17 mouse cellular contexts compared by ENCODE assay signal in genomic region chr14:34591741-34592535, GRCm38 (mm10). TPM values are rescaled to one million over a fixed set of nuclear protein-coding genes. Genes with fewer than 3 reads are reported as not detected.
DNase-seq lines count a peak whose midpoint lies in the region; ATAC-seq and TF ChIP-seq lines count a peak whose summit lies in the region.
"Had no signal": no experiment of that assay in that cellular context is flagged by ENCODE, and none has a peak within 500 bp of the region (broad histone marks: within the 10 kb centered on the region; RNA-seq: fewer than 3 reads in every experiment).

No protein-coding gene starts in this region.

- DNase-seq in gastrocnemius, adult 2 months = peak; percentile 82
- DNase-seq in gastrocnemius, adult 8-10 months (ENCODE audit: low spot score in 2 of 2) = no peak
- DNase-seq in lung, adult 18-20 months = no peak
- peak; percentile 79 for DNase-seq in skeletal muscle tissue, adult 2 months (ENCODE audit: low read depth, low spot score)
- DNase-seq in frontal cortex, postnatal 36 days (ENCODE audit: low spot score in 2 of 2) = no peak
- DNase-seq in urinary bladder, postnatal 10 days (ENCODE audit: low spot score) = no peak
- DNase-seq: cerebellum, postnatal 14 days had no signal

- peaks cover 4% of the 10 kb centered on the region; the same call in 1 of the 2 replicates for H3K4me1 ChIP-seq in lung, embryonic 16.5 days (replicated peaks; ENCODE audit: control insufficient read depth, insufficient read depth, low read length)
- peaks cover 50 to 67% of the 10 kb centered on the region in 2 experiments for H3K4me1 ChIP-seq in heart, embryonic 14.5 days (ENCODE audit: control insufficient read depth in 2 of 2, insufficient read depth in 2 of 2, low read length in 2 of 2)

- H3K9me3 ChIP-seq in lung, embryonic 16.5 days (ENCODE audit: control insufficient read depth, low read length) = no peaks in the 10 kb centered on the region
- no peaks in the 10 kb centered on the region for H3K9me3 ChIP-seq in heart, embryonic 14.5 days (ENCODE audit: control insufficient read depth, low read length)
- H3K9me3 ChIP-seq: limb, embryonic 12.5 days; lung, embryonic 15.5 days; midbrain, embryonic 12.5 days had no signal

- H3K27me3 ChIP-seq in lung, embryonic 16.5 days (ENCODE audit: control insufficient read depth, insufficient read depth, low read depth, low read length) = no peaks in the 10 kb centered on the region
- no peaks in the 10 kb centered on the region for H3K27me3 ChIP-seq in heart, embryonic 14.5 days (ENCODE audit: control insufficient read depth, insufficient read depth, low read length)
- H3K27me3 ChIP-seq: limb, embryonic 12.5 days; lung, embryonic 15.5 days had no signal

- H3K36me3 ChIP-seq in lung, embryonic 16.5 days (ENCODE audit: control insufficient read depth, insufficient read depth, low read length) = no peaks in the 10 kb centered on the region
- H3K36me3 ChIP-seq in heart, embryonic 14.5 days (ENCODE audit: control insufficient read depth, insufficient read depth, low read length) = no peaks in the 10 kb centered on the region
- H3K36me3 ChIP-seq: limb, embryonic 12.5 days; lung, embryonic 15.5 days; midbrain, embryonic 12.5 days had no signal

- no peak overlapping the region for H3K9ac ChIP-seq in lung, embryonic 16.5 days (ENCODE audit: low read length)
- H3K9ac ChIP-seq in heart, embryonic 14.5 days (ENCODE audit: low read length) = peak overlapping the region; percentile 59
- H3K9ac ChIP-seq: limb, embryonic 12.5 days; lung, embryonic 15.5 days; midbrain, embryonic 12.5 days had no signal

- H3K4me2 ChIP-seq in lung, embryonic 16.5 days (ENCODE audit: low read depth, low read length) = no peak overlapping the region
- peak overlapping the region; percentile 48 for H3K4me2 ChIP-seq in heart, embryonic 14.5 days (ENCODE audit: low read length)
- H3K4me2 ChIP-seq: limb, embryonic 12.5 days had no signal

- WGBS in lung, embryonic 16.5 days = 37% methylated on average over 15 of the region's 15 CpGs
- 27% methylated on average over 15 of the region's 15 CpGs for WGBS in heart, embryonic 14.5 days

- peak overlapping the region; percentile 48 for H3K4me3 ChIP-seq in gastrocnemius, adult 2 months
- H3K4me3 ChIP-seq in lung, embryonic 16.5 days (ENCODE audit: low read length) = no peak overlapping the region
- no peak overlapping the region for H3K4me3 ChIP-seq in heart, embryonic 14.5 days (ENCODE audit: control insufficient read depth in 1 of 2, insufficient read depth in 1 of 2, low read depth in 1 of 2, low read length in 2 of 2)
- H3K4me3 ChIP-seq: erythroblast, embryonic 14.5 days; limb, embryonic 12.5 days; lung, embryonic 15.5 days had no signal

- no peak for TF ChIP-seq CTCF in gastrocnemius, adult 2 months (IDR thresholded peaks at IDR 0.05)

- ATAC-seq in lung, embryonic 16.5 days (ENCODE audit: low read depth) = 0 out of 2 replicates have a peak, but pooled peaks have one; percentile 26
- peak; percentile 51 for ATAC-seq in heart, embryonic 14.5 days (ENCODE audit: insufficient number of reproducible peaks, insufficient read depth, low FRiP score, low read depth)

- intact Hi-C loops in gastrocnemius, adult 2 months (cut with DNase I) = no loop called here

- H3K27ac ChIP-seq in gastrocnemius, adult 2 months = peak overlapping the region; percentile 99
- H3K27ac ChIP-seq in lung, embryonic 16.5 days (ENCODE audit: low read length) = no peak overlapping the region
- H3K27ac ChIP-seq in heart, embryonic 14.5 days (replicated peaks in 1 of 2; ENCODE audit: control insufficient read depth in 1 of 2, insufficient read depth in 1 of 2, low read depth in 2 of 2, low read length in 2 of 2) = peak overlapping the region; percentile 83 to 91
- H3K27ac ChIP-seq: limb, embryonic 12.5 days; lung, embryonic 15.5 days; midbrain, embryonic 12.5 days had no signal

RNA-seq across cellular contexts. Expression of gene Ldb3, which starts 3.5 kb away (rescaled TPM):
- total RNA-seq in gastrocnemius, adult 2 months (2021) = 1,000 to 10,000 TPM; 1,886 to 2,548 TPM
- 1,000 to 10,000 TPM; 1,553 to 2,052 (median 1,838) TPM for total RNA-seq in gastrocnemius, adult 8-10 months (2022)
- polyA plus RNA-seq in lung, embryonic 16.5 days (2015; fragmentation: Nextera tagmentation; extraction: Ambion mirVana) = 12.7 and 13.2 TPM in 2 replicates
- polyA plus RNA-seq in heart, embryonic 14.5 days (2014; fragmentation: Nextera tagmentation; extraction: Ambion mirVana) = 301 and 314 TPM in 2 replicates
- total RNA-seq: neutrophil, adult 5-6 weeks had no signal
- polyA plus RNA-seq: erythroblast, embryonic 14.5 days had no signal

RNA-seq across cellular contexts. Expression of gene Opn4, which starts 8.0 kb away (rescaled TPM):
- not detected for total RNA-seq in gastrocnemius, adult 2 months (2021)
- not detected for total RNA-seq in gastrocnemius, adult 8-10 months (2022)
- 0.26 and 0.38 TPM in 2 replicates for polyA plus RNA-seq in lung, embryonic 16.5 days (2015; fragmentation: Nextera tagmentation; extraction: Ambion mirVana)
- polyA plus RNA-seq in heart, embryonic 14.5 days (2014; fragmentation: Nextera tagmentation; extraction: Ambion mirVana) = 5.0 and 5.2 TPM in 2 replicates
- total RNA-seq: hematopoietic stem cell, adult 5-6 weeks; left cerebral cortex, adult 18-20 months; neutrophil, adult 5-6 weeks had no signal
- polyA plus RNA-seq: erythroblast, embryonic 14.5 days; midbrain, embryonic 12.5 days; spleen, adult 2 months had no signal

Comparison
In these comparisons a context has a peak if more than half of its experiments do, and no peak if none do; other contexts are left out.
1. DNase-seq: peak in gastrocnemius, adult 2 months (single experiment) and skeletal muscle tissue, adult 2 months (single experiment); none in gastrocnemius, adult 8-10 months (0 of 2), lung, adult 18-20 months (0 of 2), frontal cortex, postnatal 36 days (0 of 2) and urinary bladder, postnatal 10 days (single experiment).